Mouse (Mus musculus): ENCODE data around the gene Cald1.
A peak's percentile ranks its signal among the peaks of the same experiment; 100 is the strongest.

Gene Cald1

GRCm38 (mm10) chr6:34613122-34613521 is 14.8 kb downstream of the Cald1 start:
- DNase-seq (ENCODE audit: low spot score) = no peak

- DNase-seq (ENCODE audit: low spot score) = no peak
Observed at GRCm38 (mm10) chr6:34615419-34615818, 17.1 kb downstream of the Cald1 start.

GRCm38 (mm10) chr6:34619494-34619893 is 21.2 kb downstream of the Cald1 start:
- DNase-seq (ENCODE audit: low spot score) = no peak

- no peak for DNase-seq (ENCODE audit: low spot score)
Observed at GRCm38 (mm10) chr6:34620242-34620641, 21.9 kb downstream of the Cald1 start.

- DNase-seq (ENCODE audit: low spot score) = no peak
Observed at GRCm38 (mm10) chr6:34622865-34623264, 24.6 kb downstream of the Cald1 start.

- DNase-seq (ENCODE audit: low spot score) = no peak
Observed at GRCm38 (mm10) chr6:34623290-34623689, 25.0 kb downstream of the Cald1 start.

- no peak for DNase-seq (ENCODE audit: low spot score)
Observed at GRCm38 (mm10) chr6:34624536-34624935, 26.2 kb downstream of the Cald1 start.

GRCm38 (mm10) chr6:34626586-34627245 is 28.4 kb downstream of the Cald1 start:
- DNase-seq (ENCODE audit: low spot score) = no peak

GRCm38 (mm10) chr6:34628131-34628530 is 29.8 kb downstream of the Cald1 start:
- DNase-seq (ENCODE audit: low spot score) = no peak

GRCm38 (mm10) chr6:34633776-34634175 is 35.5 kb downstream of the Cald1 start:
- DNase-seq (ENCODE audit: low spot score) = no peak

- DNase-seq (ENCODE audit: low spot score) = no peak
Observed at GRCm38 (mm10) chr6:34637588-34638438, 39.5 kb downstream of the Cald1 start.

- no peak for DNase-seq (ENCODE audit: low spot score)
Observed at GRCm38 (mm10) chr6:34638667-34639066, 40.4 kb downstream of the Cald1 start.

- no peak for DNase-seq (ENCODE audit: low spot score)
Observed at GRCm38 (mm10) chr6:34640226-34640625, 41.9 kb downstream of the Cald1 start.

- DNase-seq (ENCODE audit: low spot score) = no peak
Observed at GRCm38 (mm10) chr6:34641081-34641480, 42.8 kb downstream of the Cald1 start.

GRCm38 (mm10) chr6:34642075-34642547 is 43.8 kb downstream of the Cald1 start:
- no peak for DNase-seq (ENCODE audit: low spot score)

GRCm38 (mm10) chr6:34648017-34648787 is 49.9 kb downstream of the Cald1 start:
- no peak for DNase-seq (ENCODE audit: low spot score)

GRCm38 (mm10) chr6:34651298-34651697 is 53.0 kb downstream of the Cald1 start:
- DNase-seq (ENCODE audit: low spot score) = no peak

- DNase-seq (ENCODE audit: low spot score) = no peak
Observed at GRCm38 (mm10) chr6:34655719-34656118, 57.4 kb downstream of the Cald1 start.

- DNase-seq (ENCODE audit: low spot score) = no peak
Observed at GRCm38 (mm10) chr6:34658791-34659190, 60.5 kb downstream of the Cald1 start.

- DNase-seq (ENCODE audit: low spot score) = peak; percentile 29
Observed at GRCm38 (mm10) chr6:34660724-34661123, 62.4 kb downstream of the Cald1 start.

- DNase-seq (ENCODE audit: low spot score) = no peak
Observed at GRCm38 (mm10) chr6:34662626-34663025, 64.3 kb downstream of the Cald1 start.

GRCm38 (mm10) chr6:34664291-34664690 is 66.0 kb downstream of the Cald1 start:
- no peak for DNase-seq (ENCODE audit: low spot score)

Data from ovary, postnatal 36 days (tissue).